Mouse (Mus musculus) adrenal gland, adult 2 months (tissue): ENCODE results near the gene Opa1. TPM values are rescaled to one million over a fixed set of nuclear protein-coding genes. Genes with fewer than 3 reads are reported as not detected.

ENCODE experiments used
- DNase-seq: peaks from one replicate; pipeline ENCODE4 v3.0.0; 2021
- polyA plus RNA-seq: library from polyadenylated mRNA; depleted of rRNA; stranded (reverse); fragments of >200 nt; gene quantifications from 2 replicates; pipeline ENCODE4 v1.2.3, GENCODE M21; 2012
- total RNA-seq, 2 experiments: library from RNA; stranded (reverse); gene quantifications; 2 replicates each; pipeline ENCODE4 v1.2.3; 2021

Gene Opa1
- total and polyA plus RNA-seq, 3 experiments: 13.0 to 85.6 (median 84.8) TPM

- no peak for DNase-seq
Measured at GRCm38 (mm10) chr16:29656187-29656825, 77.2 kb downstream of the Opa1 start.

- no peak for DNase-seq
Measured at GRCm38 (mm10) chr16:29656901-29657300, 77.8 kb downstream of the Opa1 start.

GRCm38 (mm10) chr16:29657650-29658548 lies 78.8 kb downstream of the Opa1 start:
- DNase-seq: no peak

GRCm38 (mm10) chr16:29659101-29659810 lies 80.1 kb downstream of the Opa1 start:
- no peak for DNase-seq

- peak; percentile 24 for DNase-seq
Measured at GRCm38 (mm10) chr16:29663042-29663758, 84.1 kb downstream of the Opa1 start.

GRCm38 (mm10) chr16:29664392-29664791 lies 85.3 kb downstream of the Opa1 start:
- DNase-seq: no peak

- DNase-seq: no peak
Measured at GRCm38 (mm10) chr16:29666991-29667701, 88.0 kb downstream of the Opa1 start.

GRCm38 (mm10) chr16:29667702-29668061 lies 88.5 kb downstream of the Opa1 start:
- DNase-seq: no peak

- no peak for DNase-seq
Measured at GRCm38 (mm10) chr16:29668451-29668850, 89.3 kb downstream of the Opa1 start.

GRCm38 (mm10) chr16:29670806-29671205 lies 91.7 kb downstream of the Opa1 start:
- no peak for DNase-seq

- no peak for DNase-seq
Measured at GRCm38 (mm10) chr16:29673230-29673629, 94.1 kb downstream of the Opa1 start.

GRCm38 (mm10) chr16:29679607-29680006 lies 100.5 kb downstream of the Opa1 start:
- no peak for DNase-seq

GRCm38 (mm10) chr16:29680548-29681175 lies 101.5 kb downstream of the Opa1 start:
- no peak for DNase-seq

GRCm38 (mm10) chr16:29682555-29683431 lies 103.7 kb downstream of the Opa1 start:
- DNase-seq: no peak

- no peak for DNase-seq
Measured at GRCm38 (mm10) chr16:29683563-29683962, 104.4 kb downstream of the Opa1 start.

- no peak for DNase-seq
Measured at GRCm38 (mm10) chr16:29684111-29684510, 105.0 kb downstream of the Opa1 start.

GRCm38 (mm10) chr16:29684641-29685040 lies 105.5 kb downstream of the Opa1 start:
- DNase-seq: no peak

- no peak for DNase-seq
Measured at GRCm38 (mm10) chr16:29686141-29686540, 107.0 kb downstream of the Opa1 start.

GRCm38 (mm10) chr16:29687987-29688885 lies 109.1 kb downstream of the Opa1 start:
- DNase-seq: no peak
